Mouse (Mus musculus): Measurements from ENCODE around the gene Rps6kb1. TPM values are rescaled to one million over a fixed set of nuclear protein-coding genes. Genes with fewer than 3 reads are reported as not detected.

Gene Rps6kb1
- polyA plus RNA-seq (2012; rRNA removed): 37.3 and 37.7 TPM in 2 replicates

DNA sequence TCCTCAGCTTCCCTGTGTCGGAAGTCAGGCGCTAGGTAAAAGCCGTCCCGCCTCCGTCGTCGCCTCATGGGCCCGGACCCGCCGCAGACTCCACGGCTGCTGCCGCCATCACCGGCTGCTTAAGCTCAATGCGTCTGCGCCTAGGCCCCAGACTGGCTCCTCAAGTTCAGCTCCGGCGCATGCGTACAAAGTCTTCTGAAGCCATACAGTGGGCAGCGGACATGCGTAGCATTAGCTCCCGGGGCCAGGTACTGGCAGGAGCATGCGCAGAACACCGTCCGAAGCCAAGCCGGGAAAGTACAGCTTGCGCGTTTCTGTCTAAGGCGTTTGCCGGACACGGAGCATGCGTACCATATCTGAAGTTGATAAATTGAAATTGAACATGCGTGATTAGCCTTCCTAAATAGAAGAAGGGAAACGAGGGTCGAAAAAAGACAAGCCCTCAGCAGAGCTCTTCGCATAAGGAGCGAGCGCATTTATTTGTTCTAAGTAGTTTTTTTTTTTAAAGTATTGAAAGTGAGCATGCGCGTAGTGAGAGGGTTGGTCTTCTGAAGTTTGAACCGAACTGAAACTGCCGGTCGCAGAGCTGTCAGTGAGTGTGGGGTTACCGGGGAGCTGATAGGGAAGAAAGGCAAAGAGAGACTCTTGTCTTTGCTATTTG, at the start of gene Rps6kb1, which contains the start of gene Tubd1:
Rps6kb1 (minus strand) TSS at position 167 of the 661 bp plus-strand sequence.
Tubd1 (plus strand) TSS at position 353 of the 661 bp plus-strand sequence.

DNA sequence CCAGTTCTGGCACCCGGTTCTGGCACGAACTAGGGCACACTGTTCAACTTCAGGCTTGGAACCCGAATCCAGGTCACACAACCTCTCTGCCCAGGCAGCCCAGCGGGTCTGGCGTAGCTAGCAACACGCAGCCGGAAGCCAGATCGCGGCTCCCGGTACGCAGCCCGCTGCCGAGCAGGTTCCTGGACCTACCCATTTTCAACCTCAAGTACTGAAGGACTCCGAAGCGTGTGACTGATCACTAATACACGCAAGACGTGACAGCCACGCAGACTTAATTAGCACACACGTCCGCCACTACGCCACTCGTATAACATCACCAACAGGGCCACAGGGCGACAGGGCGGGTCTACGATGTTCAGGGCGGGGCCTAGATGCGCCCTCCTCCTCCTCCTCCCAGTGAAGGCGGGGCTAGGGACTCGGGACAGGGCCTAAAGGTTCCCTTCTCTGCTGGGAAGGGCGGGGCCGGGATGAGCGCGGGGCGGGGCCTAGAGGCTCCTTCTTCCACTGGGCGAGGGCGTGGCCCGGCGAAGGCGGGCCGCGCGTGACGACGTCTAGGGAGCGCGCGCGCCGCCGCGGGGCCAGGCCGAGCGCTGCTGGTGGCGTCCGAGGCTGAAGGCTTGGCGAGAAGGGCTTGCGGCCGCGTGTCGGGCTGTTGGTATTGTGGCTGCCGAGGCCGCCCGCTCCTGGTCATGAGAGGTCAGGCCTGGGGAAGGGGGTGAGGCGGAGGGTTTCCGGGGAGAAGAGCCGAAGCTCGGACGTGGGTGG, 60.3 kb downstream of the Rps6kb1 start, which contains the start of gene Rnft1:
Rnft1 (plus strand) TSS at position 557 of the 768 bp plus-strand sequence.

Other genes with a start within 250 kb of the Rps6kb1 start
- gene Med13, start 187.2 kb downstream of the Rps6kb1 start, polyA plus RNA-seq (2012; rRNA removed): 13.2 and 26.4 TPM in 2 replicates
- gene Rnft1, start 60.1 kb downstream of the Rps6kb1 start, polyA plus RNA-seq (2012; rRNA removed): 6.7 and 10.4 TPM in 2 replicates
- gene Tubd1, start 186 bp upstream of the Rps6kb1 start, polyA plus RNA-seq (2012; rRNA removed): 5.1 and 8.5 TPM in 2 replicates
- 33.8 and 47.8 TPM in 2 replicates for gene Vmp1, start 139.0 kb upstream of the Rps6kb1 start, polyA plus RNA-seq (2012; rRNA removed)
- 29.3 and 30.0 TPM in 2 replicates for gene Ptrh2, start 139.2 kb upstream of the Rps6kb1 start, polyA plus RNA-seq (2012; rRNA removed)
- 98.9 and 156 TPM in 2 replicates for gene Cltc, start 212.8 kb upstream of the Rps6kb1 start, polyA plus RNA-seq (2012; rRNA removed)